Mouse (Mus musculus): Measurements from ENCODE around the gene Capn10.

GRCm38 (mm10) chr1:92992214-92992855, 58.2 kb downstream of the Capn10 start:
- no peak for TF ChIP-seq EP300 (IDR thresholded peaks at IDR 0.05; ENCODE audit: low read depth in 1 of 2, low read length in 2 of 2)
- no peak for TF ChIP-seq POLR2AphosphoS2 (IDR thresholded peaks at IDR 0.05; ENCODE audit: low read length)
- TF ChIP-seq CTCF (IDR thresholded peaks at IDR 0.05 in 2 of 3, conservative IDR thresholded peaks at IDR 0.05 in 1 of 3; ENCODE audit: control insufficient read depth in 1 of 3, insufficient read depth in 1 of 3, low read depth in 2 of 3, low read length in 3 of 3, poor library complexity in 1 of 3, severe bottlenecking in 1 of 3), result no peak
- TF ChIP-seq USF2 (IDR thresholded peaks at IDR 0.05; ENCODE audit: borderline replicate concordance in 1 of 2, insufficient read depth in 1 of 2, low read depth in 1 of 2, low read length in 2 of 2), result no peak
- no peak for TF ChIP-seq JUND (IDR thresholded peaks at IDR 0.05; ENCODE audit: low read depth, low read length)
- TF ChIP-seq POLR2A (IDR thresholded peaks at IDR 0.05; ENCODE audit: control insufficient read depth in 1 of 2, insufficient read depth in 1 of 2, low read depth in 1 of 2, low read length in 2 of 2, poor library complexity in 1 of 2), result no peak
- TF ChIP-seq POLR2AphosphoS5 (IDR thresholded peaks at IDR 0.05; ENCODE audit: borderline replicate concordance, low read depth, low read length), result no peak

Data from MEL (cell line).